Mouse (Mus musculus) forebrain, embryonic 16.5 days (tissue): ENCODE measurements at regions not wholly inside any gene's neighbourhood (a gene's known extent, or its start where the extent isn't known, plus 50 kb on each side); places are given as distances from the start of the nearest gene placed in this dataset.

Experiments
- ATAC-seq: fragments of 200-750 bp; cut with Nextera tagmentation; 2 replicates; pipeline ENCODE4 v1.8.0; 2017; ENCODE audit warnings: mild to moderate bottlenecking, moderate library complexity
- H3K27ac ChIP-seq: fragments of 300-500 bp; sonication (generic); 2 replicates; pipeline ENCODE4 v1.5.1; 2014; ENCODE audit warnings: low read length, control low read depth
- H3K27me3 ChIP-seq: fragments of 300-500 bp; sonication (generic); replicated peaks from 2 replicates; pipeline ENCODE4 v1.6.1; 2014; ENCODE audit warnings: low read length; ENCODE audit not compliant: control insufficient read depth, insufficient read depth
- H3K36me3 ChIP-seq: fragments of 300-500 bp; sonication (generic); 2 replicates; pipeline ENCODE4 v1.6.1; 2014; ENCODE audit not compliant: control insufficient read depth, insufficient read depth
- H3K4me1 ChIP-seq: fragments of 300-500 bp; sonication (generic); replicated peaks from 2 replicates; pipeline ENCODE4 v1.6.1; 2014; ENCODE audit warnings: low read length; ENCODE audit not compliant: control insufficient read depth, insufficient read depth
- H3K4me2 ChIP-seq: fragments of 300-500 bp; sonication (generic); 2 replicates; pipeline ENCODE4 v1.6.1; 2014; ENCODE audit warnings: mild to moderate bottlenecking, low read length, control low read depth
- H3K4me3 ChIP-seq: fragments of 300-500 bp; sonication (generic); replicated peaks from 2 replicates; pipeline ENCODE4 v1.5.1; 2014; ENCODE audit warnings: mild to moderate bottlenecking, low read length, control low read depth
- H3K9ac ChIP-seq: fragments of 300-500 bp; sonication (generic); replicated peaks from 2 replicates; pipeline ENCODE4 v1.6.1; 2014; ENCODE audit warnings: low read depth, low read length, control low read depth
- H3K9me3 ChIP-seq: fragments of 300-500 bp; sonication (generic); 2 replicates; pipeline ENCODE4 v1.6.1; 2016; ENCODE audit warnings: low read length; ENCODE audit not compliant: control insufficient read depth
- WGBS: fragments of 180-500 bp; shearing (Covaris S2); extraction: QIAGEN DNeasy Blood & Tissue Kit; methylation state at CpG from one replicate; pipeline ENCODE4 v1.1.7; 2014; 5-methylcytosine and 5-hydroxymethylcytosine counted together

- Histone ChIP-seq H3K4me2 (no peak overlapping the region), H3K27ac (no peak overlapping the region), H3K27me3 (no peaks in the 10 kb centered on the region), H3K4me3 (no peak overlapping the region), H3K9ac (no peak overlapping the region), H3K36me3 (no peaks in the 10 kb centered on the region), H3K9me3 (no peaks in the 10 kb centered on the region), H3K4me1 (no peaks in the 10 kb centered on the region)
- 93% methylated on average over 2 of the region's 2 CpGs for WGBS
- no peak for ATAC-seq
Measured at GRCm38 (mm10) chr3:124217131-124217530, 103.5 kb upstream of the Tram1l1 start.

- Histone ChIP-seq H3K9ac (no peak overlapping the region), H3K27me3 (no peaks in the 10 kb centered on the region), H3K4me3 (no peak overlapping the region), H3K4me2 (no peak overlapping the region), H3K9me3 (no peaks in the 10 kb centered on the region; the same call in 1 of the 2 replicates), H3K27ac (no peak overlapping the region), H3K4me1 (no peaks in the 10 kb centered on the region), H3K36me3 (no peaks in the 10 kb centered on the region)
- no peak for ATAC-seq
- 84% methylated on average over 4 of the region's 4 CpGs for WGBS
Measured at GRCm38 (mm10) chr3:124225982-124226381, 94.7 kb upstream of the Tram1l1 start.

- Histone ChIP-seq H3K4me2 (no peak overlapping the region), H3K36me3 (no peaks in the 10 kb centered on the region), H3K4me1 (no peaks in the 10 kb centered on the region), H3K4me3 (no peak overlapping the region), H3K27ac (no peak overlapping the region), H3K9ac (no peak overlapping the region), H3K27me3 (no peaks in the 10 kb centered on the region), H3K9me3 (no peaks in the 10 kb centered on the region; the same call in 1 of the 2 replicates)
- ATAC-seq: no peak
Measured at GRCm38 (mm10) chr3:124227701-124228100, 93.0 kb upstream of the Tram1l1 start.

GRCm38 (mm10) chr3:124240936-124241733, 79.5 kb upstream of the Tram1l1 start:
- Histone ChIP-seq H3K9me3 (no peaks in the 10 kb centered on the region), H3K9ac (no peak overlapping the region), H3K4me3 (no peak overlapping the region), H3K36me3 (no peaks in the 10 kb centered on the region), H3K4me2 (no peak overlapping the region), H3K27ac (no peak overlapping the region), H3K27me3 (no peaks in the 10 kb centered on the region), H3K4me1 (no peaks in the 10 kb centered on the region)
- WGBS: 67% methylated on average over 5 of the region's 5 CpGs
- no peak for ATAC-seq

- Histone ChIP-seq H3K4me2 (no peak overlapping the region), H3K27ac (no peak overlapping the region), H3K4me1 (no peaks in the 10 kb centered on the region), H3K9ac (no peak overlapping the region), H3K36me3 (no peaks in the 10 kb centered on the region), H3K9me3 (no peaks in the 10 kb centered on the region), H3K4me3 (no peak overlapping the region), H3K27me3 (no peaks in the 10 kb centered on the region)
- ATAC-seq: no peak
- 91% methylated on average over 1 of the region's 1 CpGs for WGBS
Measured at GRCm38 (mm10) chr3:124241734-124242006, 79.0 kb upstream of the Tram1l1 start.

GRCm38 (mm10) chr3:124262150-124262549, 58.5 kb upstream of the Tram1l1 start:
- H3K27ac ChIP-seq: no peak overlapping the region
- WGBS: 6% methylated on average over 3 of the region's 3 CpGs

GRCm38 (mm10) chr3:124266821-124267220, 53.8 kb upstream of the Tram1l1 start:
- no peak overlapping the region for H3K4me3 ChIP-seq
- H3K27ac ChIP-seq: peak overlapping the region; percentile 1; the same call in 1 of the 2 replicates
- ATAC-seq: peak; percentile 34; the same call in 1 of the 2 replicates
- H3K27me3 ChIP-seq: no peaks in the 10 kb centered on the region
- H3K4me2 ChIP-seq: no peak overlapping the region
- 24% methylated on average over 5 of the region's 5 CpGs for WGBS
- no peaks in the 10 kb centered on the region for H3K9me3 ChIP-seq
- H3K9ac ChIP-seq: no peak overlapping the region
- no peaks in the 10 kb centered on the region for H3K36me3 ChIP-seq
- 0 out of 2 replicates have a peak, but pooled peaks cover 5% of the 10 kb centered on the region for H3K4me1 ChIP-seq

More at GRCm38 (mm10) chr3:124262150-124262549, 58.5 kb upstream of the Tram1l1 start:
- H3K27me3 ChIP-seq: no peaks in the 10 kb centered on the region
- ATAC-seq: peak; percentile 43; the same call in 1 of the 2 replicates
- H3K9me3 ChIP-seq: no peaks in the 10 kb centered on the region
- H3K36me3 ChIP-seq: no peaks in the 10 kb centered on the region
- H3K4me3 ChIP-seq: no peak overlapping the region
- H3K4me2 ChIP-seq: no peak overlapping the region
- H3K4me1 ChIP-seq: 0 out of 2 replicates have a peak, but pooled peaks cover 4% of the 10 kb centered on the region
- no peak overlapping the region for H3K9ac ChIP-seq

- Histone ChIP-seq H3K27ac (no peak overlapping the region), H3K27me3 (no peaks in the 10 kb centered on the region), H3K36me3 (no peaks in the 10 kb centered on the region), H3K4me1 (0 out of 2 replicates have a peak, but pooled peaks cover 5% of the 10 kb centered on the region), H3K9ac (no peak overlapping the region), H3K9me3 (no peaks in the 10 kb centered on the region), H3K4me2 (no peak overlapping the region), H3K4me3 (no peak overlapping the region)
- 38% methylated on average over 5 of the region's 5 CpGs for WGBS
- ATAC-seq: no peak
Measured at GRCm38 (mm10) chr3:124270506-124270905, 50.1 kb upstream of the Tram1l1 start.
